Mouse (Mus musculus): ENCODE data around the gene Nt5c2. TPM values are rescaled to one million over a fixed set of nuclear protein-coding genes. Genes with fewer than 3 reads are reported as not detected.

The Nt5c2 gene
- polyA plus RNA-seq, 1 experiment from 2014 or later = 23.0 TPM

GRCm38 (mm10) chr19:46988231-46989087 is 26.5 kb downstream of the Nt5c2 start:
- H3K4me1 ChIP-seq (replicated peaks; ENCODE audit: control insufficient read depth, insufficient read depth, low read length) = peaks cover 7% of the 10 kb centered on the region; the same call in 1 of the 2 replicates
- H3K9me3 ChIP-seq (ENCODE audit: control insufficient read depth) = no peaks in the 10 kb centered on the region
- H3K27me3 ChIP-seq (replicated peaks; ENCODE audit: control insufficient read depth, insufficient read depth, low read length) = no peaks in the 10 kb centered on the region
- H3K27ac ChIP-seq (ENCODE audit: low read depth, low read length) = no peak overlapping the region; the same call in 1 of the 2 replicates
- peak overlapping the region; percentile 35; the same call in 1 of the 2 replicates for H3K4me2 ChIP-seq (replicated peaks; ENCODE audit: low read depth)
- ATAC-seq = peak; percentile 63
- no peak overlapping the region for H3K9ac ChIP-seq (ENCODE audit: low read depth, low read length)
- WGBS = 39% methylated on average over 16 of the region's 16 CpGs
- H3K36me3 ChIP-seq (ENCODE audit: control insufficient read depth, insufficient read depth) = no peaks in the 10 kb centered on the region
- TF ChIP-seq CTCF (IDR thresholded peaks at IDR 0.05; ENCODE audit: low read depth) = no peak
- no peak overlapping the region for H3K4me3 ChIP-seq (ENCODE audit: low read depth, low read length)

- Histone ChIP-seq H3K36me3 (ENCODE audit: control insufficient read depth, insufficient read depth) (no peaks in the 10 kb centered on the region), H3K9me3 (ENCODE audit: control insufficient read depth) (no peaks in the 10 kb centered on the region), H3K27ac (ENCODE audit: low read depth, low read length) (no peak overlapping the region), H3K9ac (ENCODE audit: low read depth, low read length) (no peak overlapping the region), H3K4me2 (replicated peaks; ENCODE audit: low read depth) (no peak overlapping the region), H3K4me3 (ENCODE audit: low read depth, low read length) (no peak overlapping the region), H3K27me3 (replicated peaks; ENCODE audit: control insufficient read depth, insufficient read depth, low read length) (no peaks in the 10 kb centered on the region), H3K4me1 (replicated peaks; ENCODE audit: control insufficient read depth, insufficient read depth, low read length) (peaks cover 8% of the 10 kb centered on the region; the same call in 1 of the 2 replicates)
- no peak for TF ChIP-seq CTCF (IDR thresholded peaks at IDR 0.05; ENCODE audit: low read depth)
- no peak for ATAC-seq
- 69% methylated on average over 6 of the region's 6 CpGs for WGBS
These were observed 27.3 kb downstream of the Nt5c2 start for GRCm38 (mm10) chr19:46987646-46988045.

DNA sequence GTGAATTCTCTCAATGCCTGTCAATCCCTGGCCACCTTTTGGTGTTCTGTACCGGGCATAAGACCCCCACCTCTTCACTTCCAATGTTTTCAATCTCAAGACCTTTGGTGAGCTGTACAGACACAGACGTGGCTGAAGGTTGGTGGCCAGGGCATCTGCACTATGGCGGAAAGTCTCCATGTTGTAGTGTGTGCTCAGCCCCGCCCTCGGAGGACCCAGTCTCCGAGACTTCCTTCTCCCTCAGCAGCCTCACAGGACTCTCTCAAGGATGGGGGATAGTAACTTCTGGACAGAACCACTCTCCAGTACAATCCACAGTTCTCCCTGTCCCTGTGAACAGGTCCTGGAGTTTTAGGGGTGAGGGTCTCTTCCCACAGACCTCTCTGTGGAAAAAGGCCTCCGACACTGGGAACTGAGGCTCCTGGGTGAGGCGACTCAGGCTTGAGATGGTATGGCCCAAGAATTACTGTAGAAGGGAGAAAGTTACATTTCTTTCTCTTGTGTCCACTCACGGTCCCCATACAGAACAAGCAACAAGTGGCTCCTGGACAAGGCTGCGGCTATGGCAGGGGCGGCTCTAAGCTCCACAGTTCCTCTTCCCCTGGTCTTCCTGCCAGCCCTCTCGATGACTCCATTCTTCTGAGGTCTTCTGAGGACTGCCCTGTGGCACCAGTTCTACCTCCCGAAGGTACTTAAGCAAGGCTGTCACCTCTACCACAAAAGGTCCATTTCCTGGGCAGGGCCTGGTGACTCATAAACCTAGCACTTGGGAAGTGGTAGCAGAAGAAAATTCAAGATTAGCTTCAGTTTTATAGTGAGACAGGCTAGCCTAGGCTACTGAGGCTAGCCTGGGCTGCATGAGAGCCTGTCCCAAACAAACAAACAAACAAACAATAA is 30.0 kb downstream of the Nt5c2 start:
- peaks cover 12% of the 10 kb centered on the region; the same call in 1 of the 2 replicates for H3K4me1 ChIP-seq (replicated peaks; ENCODE audit: control insufficient read depth, insufficient read depth, low read length)
- H3K9ac ChIP-seq (ENCODE audit: low read depth, low read length) = no peak overlapping the region
- H3K4me2 ChIP-seq (replicated peaks; ENCODE audit: low read depth) = no peak overlapping the region
- H3K9me3 ChIP-seq (ENCODE audit: control insufficient read depth) = no peaks in the 10 kb centered on the region
- H3K36me3 ChIP-seq (ENCODE audit: control insufficient read depth, insufficient read depth) = no peaks in the 10 kb centered on the region
- no peaks in the 10 kb centered on the region for H3K27me3 ChIP-seq (replicated peaks; ENCODE audit: control insufficient read depth, insufficient read depth, low read length)
- 74% methylated on average over 13 of the region's 13 CpGs for WGBS
- no peak overlapping the region for H3K27ac ChIP-seq (ENCODE audit: low read depth, low read length)
- no peak overlapping the region for H3K4me3 ChIP-seq (ENCODE audit: low read depth, low read length)
- ATAC-seq = no peak
- TF ChIP-seq CTCF (IDR thresholded peaks at IDR 0.05; ENCODE audit: low read depth) = no peak

DNA sequence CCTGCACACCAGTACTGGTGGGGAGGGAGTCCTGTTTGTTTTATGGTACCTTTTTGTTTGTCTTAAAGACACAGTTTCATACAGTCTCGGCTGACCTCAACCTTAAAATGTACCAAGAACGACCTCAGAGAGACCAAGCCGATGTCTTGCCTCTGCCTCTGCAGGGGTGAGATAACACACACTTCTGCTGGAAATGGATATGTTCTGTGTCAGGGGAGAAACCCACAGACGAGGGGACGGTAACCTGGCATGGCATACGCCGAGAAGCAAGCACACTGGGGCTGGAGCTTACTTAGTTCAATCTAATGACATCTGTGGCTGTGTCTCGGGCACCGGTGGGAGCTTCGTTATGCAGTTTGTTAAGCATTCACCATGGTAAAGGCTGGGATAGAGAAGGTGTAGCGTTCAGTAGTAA is 31.0 kb downstream of the Nt5c2 start:
- peaks cover 12% of the 10 kb centered on the region; the same call in 1 of the 2 replicates for H3K4me1 ChIP-seq (replicated peaks; ENCODE audit: control insufficient read depth, insufficient read depth, low read length)
- no peaks in the 10 kb centered on the region for H3K9me3 ChIP-seq (ENCODE audit: control insufficient read depth)
- no peak overlapping the region for H3K9ac ChIP-seq (ENCODE audit: low read depth, low read length)
- no peaks in the 10 kb centered on the region for H3K27me3 ChIP-seq (replicated peaks; ENCODE audit: control insufficient read depth, insufficient read depth, low read length)
- peak; percentile 43; the same call in 1 of the 2 replicates for ATAC-seq
- no peaks in the 10 kb centered on the region for H3K36me3 ChIP-seq (ENCODE audit: control insufficient read depth, insufficient read depth)
- TF ChIP-seq CTCF (IDR thresholded peaks at IDR 0.05; ENCODE audit: low read depth) = no peak
- 28% methylated on average over 11 of the region's 11 CpGs for WGBS
- H3K4me3 ChIP-seq (ENCODE audit: low read depth, low read length) = no peak overlapping the region
- H3K4me2 ChIP-seq (replicated peaks; ENCODE audit: low read depth) = peak overlapping the region; percentile 25; the same call in 1 of the 2 replicates
- no peak overlapping the region for H3K27ac ChIP-seq (ENCODE audit: low read depth, low read length)

DNA sequence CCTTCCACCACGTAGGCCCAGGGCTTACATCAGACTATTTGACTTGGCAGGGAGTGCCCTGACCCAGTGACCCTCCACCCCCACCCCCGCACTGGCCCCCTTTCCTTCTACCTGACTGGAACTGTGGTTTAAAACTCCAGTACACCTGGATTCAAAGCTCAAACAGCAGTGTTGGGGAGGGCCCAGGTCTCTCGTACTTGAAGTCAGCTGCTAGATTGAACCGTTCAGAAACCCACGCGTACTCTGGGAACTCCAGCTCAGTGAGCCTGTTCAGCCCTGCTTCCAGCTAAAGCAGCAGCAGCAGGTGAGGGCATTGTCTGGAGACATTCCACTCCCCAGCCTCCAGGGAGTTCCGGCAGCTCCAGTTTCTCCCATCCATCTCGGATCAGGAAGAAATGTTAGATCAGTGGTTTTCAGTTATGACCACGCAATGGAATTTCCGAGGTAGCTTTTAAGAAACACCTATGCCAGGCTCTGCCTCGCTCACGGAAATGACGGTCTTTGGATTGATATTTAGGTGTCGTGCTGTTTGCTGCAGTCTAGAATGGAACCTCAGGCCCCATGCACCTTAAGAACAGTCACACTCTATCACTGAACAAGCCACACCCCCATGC is 31.5 kb downstream of the Nt5c2 start:
- Histone ChIP-seq H3K27ac (ENCODE audit: low read depth, low read length) (peak overlapping the region; percentile 2; the same call in 1 of the 2 replicates), H3K27me3 (replicated peaks; ENCODE audit: control insufficient read depth, insufficient read depth, low read length) (no peaks in the 10 kb centered on the region), H3K4me3 (ENCODE audit: low read depth, low read length) (no peak overlapping the region), H3K4me2 (replicated peaks; ENCODE audit: low read depth) (peak overlapping the region; percentile 25; the same call in 1 of the 2 replicates), H3K9ac (ENCODE audit: low read depth, low read length) (no peak overlapping the region), H3K4me1 (replicated peaks; ENCODE audit: control insufficient read depth, insufficient read depth, low read length) (peaks cover 8% of the 10 kb centered on the region; the same call in 1 of the 2 replicates), H3K36me3 (ENCODE audit: control insufficient read depth, insufficient read depth) (no peaks in the 10 kb centered on the region), H3K9me3 (ENCODE audit: control insufficient read depth) (no peaks in the 10 kb centered on the region)
- TF ChIP-seq CTCF (IDR thresholded peaks at IDR 0.05; ENCODE audit: low read depth) = no peak
- 25% methylated on average over 14 of the region's 14 CpGs for WGBS
- peak; percentile 39; the same call in 1 of the 2 replicates for ATAC-seq

Measured in intestine, postnatal 0 days (tissue).